Mouse (Mus musculus) embryonic facial prominence, embryonic 15.5 days (tissue): ENCODE measurements around the gene Prkar2a. TPM values are rescaled to one million over a fixed set of nuclear protein-coding genes. Genes with fewer than 3 reads are reported as not detected.

Source experiments
- ATAC-seq: fragments of 200-750 bp; cut with Nextera tagmentation; 2 replicates; pipeline ENCODE4 v1.8.0; 2017; ENCODE audit warnings: low read depth, moderate TSS enrichment; ENCODE audit not compliant: insufficient number of reproducible peaks, low FRiP score, low TSS enrichment
- H3K27ac ChIP-seq: fragments of 300-500 bp; sonication (generic); replicated peaks from 2 replicates; pipeline ENCODE4 v1.5.1; 2015; ENCODE audit warnings: mild to moderate bottlenecking, inconsistent platforms
- H3K27me3 ChIP-seq: fragments of 300-500 bp; sonication (generic); 2 replicates; pipeline ENCODE4 v1.6.1; 2015; ENCODE audit warnings: inconsistent platforms
- H3K36me3 ChIP-seq: fragments of 300-500 bp; sonication (generic); 2 replicates; pipeline ENCODE4 v1.6.1; 2015; ENCODE audit warnings: mild to moderate bottlenecking, inconsistent platforms
- H3K4me1 ChIP-seq: fragments of 300-500 bp; sonication (generic); 2 replicates; pipeline ENCODE4 v1.6.1; 2015; ENCODE audit warnings: inconsistent platforms
- H3K4me2 ChIP-seq: fragments of 300-500 bp; sonication (generic); replicated peaks from 2 replicates; pipeline ENCODE4 v1.6.1; 2015; ENCODE audit warnings: mild to moderate bottlenecking, inconsistent platforms
- H3K4me3 ChIP-seq: fragments of 300-500 bp; sonication (generic); replicated peaks from 2 replicates; pipeline ENCODE4 v1.5.1; 2015; ENCODE audit warnings: mild to moderate bottlenecking, inconsistent platforms
- H3K9ac ChIP-seq: fragments of 300-500 bp; sonication (generic); 2 replicates; pipeline ENCODE4 v1.6.1; 2015; ENCODE audit warnings: inconsistent platforms
- H3K9me3 ChIP-seq: fragments of 300-500 bp; sonication (generic); replicated peaks from 2 replicates; pipeline ENCODE4 v1.6.1; 2016; ENCODE audit warnings: inconsistent platforms
- WGBS: fragments of 180-500 bp; shearing (Covaris S2); methylation state at CpG from one replicate; pipeline ENCODE4 v1.1.7; 2015; 5-methylcytosine and 5-hydroxymethylcytosine counted together
- polyA plus RNA-seq: library from polyadenylated mRNA; unstranded; fragments of >200 nt; fragmentation: Nextera tagmentation; extraction: Ambion mirVana; gene quantifications from 2 replicates; pipeline ENCODE4 v1.2.1, GENCODE M21; 2015

Prkar2a gene
- polyA plus RNA-seq, 1 experiment from 2014 or later, result 30.7 TPM

- H3K4me3 ChIP-seq, result peak within 1 kb of the TSS; percentile 89
- H3K9me3 ChIP-seq, result no peaks in the 10 kb centered on the region
- H3K36me3 ChIP-seq, result no peaks in the 10 kb centered on the region
- under 1% methylated on average over 52 of the region's 56 CpGs for WGBS
- H3K27ac ChIP-seq, result peak within 1 kb of the TSS; percentile 84
- peak within 1 kb of the TSS; percentile 88 for H3K9ac ChIP-seq
- no peaks in the 10 kb centered on the region for H3K27me3 ChIP-seq
- peaks cover 39% of the 10 kb centered on the region for H3K4me1 ChIP-seq
- peak; percentile 98 for ATAC-seq
- H3K4me2 ChIP-seq, result peak within 1 kb of the TSS; percentile 63
Observed at GRCm38 (mm10) chr9:108783548-108784463, 94.7 kb downstream of the Prkar2a start, which contains the start of gene Ip6k2. Gene Ip6k2 (plus strand): TSS chr9:108783796.

- H3K36me3 ChIP-seq, result no peaks in the 10 kb centered on the region
- peak overlapping the region; percentile 89 for H3K4me3 ChIP-seq
- no peaks in the 10 kb centered on the region for H3K27me3 ChIP-seq
- no peak overlapping the region; the same call in 1 of the 2 replicates for H3K27ac ChIP-seq
- ATAC-seq, result no peak
- no peak overlapping the region for H3K9ac ChIP-seq
- peaks cover 42% of the 10 kb centered on the region for H3K4me1 ChIP-seq
- H3K4me2 ChIP-seq, result peak overlapping the region; percentile 63
- H3K9me3 ChIP-seq, result no peaks in the 10 kb centered on the region
Observed at GRCm38 (mm10) chr9:108785416-108785815, 96.3 kb downstream of the Prkar2a start.

- H3K36me3 ChIP-seq, result no peaks in the 10 kb centered on the region
- no peak overlapping the region for H3K4me2 ChIP-seq
- 77% methylated on average over 1 of the region's 1 CpGs for WGBS
- H3K9ac ChIP-seq, result no peak overlapping the region
- ATAC-seq, result no peak
- H3K4me3 ChIP-seq, result no peak overlapping the region
- H3K9me3 ChIP-seq, result no peaks in the 10 kb centered on the region
- no peak overlapping the region for H3K27ac ChIP-seq
- peaks cover 50% of the 10 kb centered on the region for H3K4me1 ChIP-seq
- H3K27me3 ChIP-seq, result no peaks in the 10 kb centered on the region
Observed at GRCm38 (mm10) chr9:108786494-108786893, 97.4 kb downstream of the Prkar2a start.

GRCm38 (mm10) chr9:108787080-108787479 lies 98.0 kb downstream of the Prkar2a start:
- H3K4me2 ChIP-seq, result no peak overlapping the region

GRCm38 (mm10) chr9:108788713-108789112 lies 99.6 kb downstream of the Prkar2a start:
- H3K4me2 ChIP-seq, result no peak overlapping the region
- no peak overlapping the region for H3K9ac ChIP-seq
- no peaks in the 10 kb centered on the region for H3K36me3 ChIP-seq
- no peak overlapping the region for H3K27ac ChIP-seq
- H3K4me1 ChIP-seq, result peaks cover 56% of the 10 kb centered on the region
- 74% methylated on average over 3 of the region's 3 CpGs for WGBS
- no peak for ATAC-seq
- H3K27me3 ChIP-seq, result no peaks in the 10 kb centered on the region
- H3K4me3 ChIP-seq, result no peak overlapping the region
- H3K9me3 ChIP-seq, result no peaks in the 10 kb centered on the region

More at GRCm38 (mm10) chr9:108787080-108787479, 98.0 kb downstream of the Prkar2a start:
- no peak overlapping the region for H3K27ac ChIP-seq
- WGBS, result 81% methylated on average over 2 of the region's 2 CpGs
- no peak overlapping the region for H3K4me3 ChIP-seq
- peaks cover 55% of the 10 kb centered on the region for H3K4me1 ChIP-seq
- no peaks in the 10 kb centered on the region for H3K36me3 ChIP-seq
- ATAC-seq, result no peak
- H3K9ac ChIP-seq, result no peak overlapping the region
- H3K9me3 ChIP-seq, result no peaks in the 10 kb centered on the region
- H3K27me3 ChIP-seq, result no peaks in the 10 kb centered on the region

- H3K9me3 ChIP-seq, result no peaks in the 10 kb centered on the region
- 84% methylated on average over 1 of the region's 1 CpGs for WGBS
- no peak overlapping the region for H3K4me2 ChIP-seq
- peaks cover 15% of the 10 kb centered on the region for H3K36me3 ChIP-seq
- 0 out of 2 replicates have a peak overlapping the region, but pooled peaks have one; percentile 39 for H3K27ac ChIP-seq
- H3K9ac ChIP-seq, result no peak overlapping the region
- no peak overlapping the region for H3K4me3 ChIP-seq
- peaks cover 63% of the 10 kb centered on the region for H3K4me1 ChIP-seq
- H3K27me3 ChIP-seq, result no peaks in the 10 kb centered on the region
- no peak for ATAC-seq
Observed at GRCm38 (mm10) chr9:108792307-108792706, 103.2 kb downstream of the Prkar2a start.

GRCm38 (mm10) chr9:108792730-108793129 lies 103.6 kb downstream of the Prkar2a start:
- peak; percentile 56; the same call in 1 of the 2 replicates for ATAC-seq
- peaks cover 59% of the 10 kb centered on the region for H3K4me1 ChIP-seq
- WGBS, result 28% methylated on average over 3 of the region's 3 CpGs

GRCm38 (mm10) chr9:108795281-108795680 lies 106.2 kb downstream of the Prkar2a start:
- Histone ChIP-seq H3K4me3 (no peak overlapping the region), H3K27ac (no peak overlapping the region), H3K9ac (no peak overlapping the region), H3K4me2 (no peak overlapping the region), H3K27me3 (no peaks in the 10 kb centered on the region), H3K36me3 (peaks cover 43% of the 10 kb centered on the region), H3K4me1 (peaks cover 51% of the 10 kb centered on the region), H3K9me3 (no peaks in the 10 kb centered on the region)
- WGBS, result 55% methylated on average over 2 of the region's 2 CpGs
- ATAC-seq, result no peak

More at GRCm38 (mm10) chr9:108792730-108793129, 103.6 kb downstream of the Prkar2a start:
- H3K9ac ChIP-seq, result no peak overlapping the region
- H3K9me3 ChIP-seq, result no peaks in the 10 kb centered on the region
- peak overlapping the region; percentile 39; the same call in 1 of the 2 replicates for H3K27ac ChIP-seq
- no peak overlapping the region for H3K4me3 ChIP-seq
- no peaks in the 10 kb centered on the region for H3K27me3 ChIP-seq
- H3K36me3 ChIP-seq, result peaks cover 19% of the 10 kb centered on the region
- no peak overlapping the region for H3K4me2 ChIP-seq

GRCm38 (mm10) chr9:108795762-108796161 lies 106.6 kb downstream of the Prkar2a start:
- ATAC-seq, result 0 out of 2 replicates have a peak, but pooled peaks have one; percentile 60
- Histone ChIP-seq H3K4me3 (peak overlapping the region; percentile 6), H3K36me3 (peaks cover 45% of the 10 kb centered on the region), H3K27ac (peak overlapping the region; percentile 69), H3K9ac (no peak overlapping the region), H3K9me3 (no peaks in the 10 kb centered on the region), H3K4me2 (0 out of 2 replicates have a peak overlapping the region, but pooled peaks have one; percentile 10), H3K27me3 (no peaks in the 10 kb centered on the region), H3K4me1 (peaks cover 48% of the 10 kb centered on the region)
- WGBS, result 42% methylated on average over 11 of the region's 11 CpGs

GRCm38 (mm10) chr9:108796351-108796981 lies 107.4 kb downstream of the Prkar2a start:
- Histone ChIP-seq H3K27ac (peak overlapping the region; percentile 69), H3K4me3 (peak overlapping the region; percentile 6; the same call in 1 of the 2 replicates), H3K9me3 (no peaks in the 10 kb centered on the region), H3K4me2 (0 out of 2 replicates have a peak overlapping the region, but pooled peaks have one; percentile 10), H3K36me3 (peaks cover 49% of the 10 kb centered on the region), H3K9ac (no peak overlapping the region), H3K27me3 (no peaks in the 10 kb centered on the region), H3K4me1 (peaks cover 41% of the 10 kb centered on the region)
- 77% methylated on average over 4 of the region's 4 CpGs for WGBS
- ATAC-seq, result no peak

GRCm38 (mm10) chr9:108797477-108797876 lies 108.4 kb downstream of the Prkar2a start:
- H3K27ac ChIP-seq, result no peak overlapping the region
- H3K9ac ChIP-seq, result no peak overlapping the region
- WGBS, result 88% methylated on average over 7 of the region's 7 CpGs
- H3K9me3 ChIP-seq, result no peaks in the 10 kb centered on the region
- H3K4me1 ChIP-seq, result peaks cover 32% of the 10 kb centered on the region
- H3K4me2 ChIP-seq, result 0 out of 2 replicates have a peak overlapping the region, but pooled peaks have one; percentile 12
- H3K36me3 ChIP-seq, result peaks cover 59% of the 10 kb centered on the region
- no peaks in the 10 kb centered on the region for H3K27me3 ChIP-seq
- ATAC-seq, result no peak
- H3K4me3 ChIP-seq, result 0 out of 2 replicates have a peak overlapping the region, but pooled peaks have one; percentile 10
